Mouse (Mus musculus) fat pad, adult 2 months (tissue): ENCODE results near the gene Nosip.

Experiments
- DNase-seq: peaks from one replicate; pipeline ENCODE4 v3.0.0-alpha.2; 2011; ENCODE audit warnings: low read depth, low spot score; ENCODE audit errors: extremely low read depth

The Nosip gene

DNA sequence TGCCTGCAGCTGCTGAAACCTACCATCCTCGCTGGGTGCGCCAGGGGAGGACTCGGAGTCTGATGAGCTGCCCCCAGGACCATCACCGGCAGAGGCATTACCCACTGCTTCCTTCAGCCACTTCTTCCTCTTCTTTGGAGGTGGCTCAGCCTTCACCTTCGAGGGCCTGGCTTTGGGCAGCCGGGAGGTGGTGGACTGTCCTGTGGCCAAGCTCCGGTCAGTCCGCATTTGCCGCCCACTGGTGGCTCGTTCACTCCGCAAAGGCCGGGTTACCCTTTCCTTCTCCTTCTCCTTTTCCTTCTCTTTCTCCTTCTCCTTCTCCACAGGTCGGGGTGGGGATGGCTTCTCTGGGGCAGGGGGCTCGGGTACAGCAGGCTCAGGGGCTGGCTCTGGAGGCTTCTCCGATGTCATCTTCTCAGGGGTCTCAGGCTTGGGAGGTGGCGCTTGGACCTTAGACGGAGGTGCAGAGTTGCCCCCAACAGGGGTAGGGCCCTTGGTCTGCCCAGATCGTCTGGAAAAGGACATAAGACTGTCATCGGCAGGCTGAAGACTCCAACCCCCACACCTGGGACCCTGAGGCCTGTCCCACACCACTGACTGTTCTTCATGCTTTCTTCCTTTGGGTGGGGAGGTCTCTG lies 28.4 kb upstream of the Nosip start:
- DNase-seq, result no peak

GRCm38 (mm10) chr7:45035631-45036030 lies 26.6 kb upstream of the Nosip start:
- DNase-seq, result no peak

DNA sequence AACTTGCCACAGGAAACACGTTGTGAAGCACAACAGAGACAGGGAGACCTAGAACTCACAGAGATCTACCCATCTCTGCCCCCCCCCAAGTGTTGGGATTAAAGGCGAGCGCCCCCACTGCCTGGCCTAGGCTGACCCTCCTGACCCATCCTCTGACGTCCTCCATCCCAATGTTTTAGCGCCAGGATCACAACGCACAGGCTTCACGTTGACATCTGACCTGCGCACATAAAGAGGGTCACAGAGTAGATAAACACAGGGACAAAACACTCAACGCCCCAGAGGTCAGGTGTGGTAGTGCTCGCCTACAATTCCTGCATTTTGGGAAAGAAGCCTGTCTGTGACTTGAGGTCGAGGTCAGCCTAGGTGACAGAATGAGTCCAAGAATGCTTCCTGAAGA lies 25.5 kb upstream of the Nosip start:
- DNase-seq, result no peak

DNA sequence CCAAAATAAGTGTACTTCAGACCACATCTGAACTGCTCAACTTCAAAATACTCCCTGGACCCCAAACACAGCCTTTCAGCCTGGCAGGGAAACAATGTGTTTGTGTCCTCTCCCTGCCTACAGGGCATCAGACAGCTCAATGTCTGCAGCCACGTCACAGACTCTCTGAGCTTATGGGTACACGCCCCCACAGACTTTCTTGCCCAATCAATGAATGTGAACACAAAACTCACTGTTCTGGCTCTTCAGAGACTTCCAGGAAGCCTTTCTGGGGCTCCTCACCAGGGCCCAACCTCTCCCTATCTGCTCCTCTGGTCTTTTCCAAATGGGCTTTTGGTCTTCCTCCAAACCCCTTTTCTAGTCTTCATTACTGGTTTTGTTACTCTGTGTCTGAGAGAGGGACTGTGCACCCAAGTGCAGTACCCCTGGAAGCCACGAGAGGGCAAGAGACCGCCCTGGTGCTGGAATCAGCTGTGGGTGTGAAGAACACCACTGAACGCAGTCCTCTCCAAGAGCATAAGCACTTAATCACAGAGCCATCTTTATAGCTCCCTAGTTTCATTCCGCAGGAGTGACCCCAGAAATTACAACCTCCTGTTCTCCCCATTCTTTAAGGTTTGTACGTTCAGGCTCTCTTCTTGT lies 24.4 kb upstream of the Nosip start:
- DNase-seq, result no peak

- DNase-seq, result no peak
Observed at GRCm38 (mm10) chr7:45038411-45038810, 23.8 kb upstream of the Nosip start.

DNA sequence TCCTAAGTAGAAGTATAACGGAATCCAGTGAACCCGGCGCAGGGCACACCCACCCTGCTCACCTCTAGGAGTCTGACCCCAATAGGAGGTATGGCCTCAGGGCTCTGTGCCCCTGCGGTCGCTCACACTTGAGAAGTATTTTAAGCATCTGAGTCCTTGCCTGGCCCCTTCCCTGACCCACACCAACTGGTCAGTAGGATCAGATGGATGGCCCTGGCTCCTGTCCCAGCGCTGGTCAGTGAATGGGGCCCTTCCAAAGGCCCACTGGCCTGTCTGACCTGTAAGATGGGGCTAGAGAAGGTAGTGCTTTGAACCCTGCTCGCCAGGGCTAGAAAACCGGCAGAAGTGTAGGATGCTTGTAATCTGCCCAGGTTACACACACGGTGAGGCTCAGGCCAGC lies 21.4 kb upstream of the Nosip start:
- no peak for DNase-seq

DNA sequence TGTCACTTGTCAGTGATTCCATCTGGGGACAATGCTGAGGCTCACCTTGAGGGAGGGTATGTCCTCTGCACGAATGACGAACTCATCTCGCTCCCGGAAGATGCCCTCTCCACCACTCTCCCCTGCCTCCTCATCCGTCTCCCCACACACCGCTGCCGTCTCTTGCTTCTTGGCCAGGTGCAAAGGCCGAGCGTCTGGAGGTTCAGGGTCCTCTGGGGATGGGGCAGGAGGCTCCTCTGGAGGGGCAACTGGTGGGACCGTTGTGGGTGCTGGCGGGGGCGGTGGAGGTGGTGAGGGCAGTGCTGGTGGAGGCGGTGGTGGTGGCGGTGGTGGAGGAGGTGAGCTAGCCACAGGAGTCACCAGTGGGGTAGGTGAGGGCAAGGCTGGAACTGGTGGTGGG lies 18.9 kb upstream of the Nosip start:
- DNase-seq, result no peak

DNA sequence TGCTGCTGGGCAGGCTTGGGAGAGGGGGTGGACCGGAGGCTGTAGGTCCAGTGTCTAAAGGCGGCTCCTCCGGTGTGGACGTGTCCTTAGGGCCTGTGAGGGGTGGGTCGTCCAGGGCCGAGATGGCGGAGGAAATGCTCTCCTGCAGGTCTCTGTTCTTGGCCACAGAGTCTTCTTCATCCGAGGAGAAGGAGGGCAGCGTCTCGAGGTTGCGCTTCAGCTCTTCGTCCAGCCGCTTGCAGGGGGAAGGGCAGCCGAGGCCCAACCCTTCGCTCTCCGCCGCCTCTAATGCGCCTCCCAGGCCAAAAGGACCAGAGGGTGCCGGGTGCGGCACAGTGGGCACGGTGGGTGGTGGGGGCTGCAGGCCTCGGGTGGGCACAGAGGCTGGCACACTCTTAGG lies 16.5 kb upstream of the Nosip start:
- no peak for DNase-seq

DNA sequence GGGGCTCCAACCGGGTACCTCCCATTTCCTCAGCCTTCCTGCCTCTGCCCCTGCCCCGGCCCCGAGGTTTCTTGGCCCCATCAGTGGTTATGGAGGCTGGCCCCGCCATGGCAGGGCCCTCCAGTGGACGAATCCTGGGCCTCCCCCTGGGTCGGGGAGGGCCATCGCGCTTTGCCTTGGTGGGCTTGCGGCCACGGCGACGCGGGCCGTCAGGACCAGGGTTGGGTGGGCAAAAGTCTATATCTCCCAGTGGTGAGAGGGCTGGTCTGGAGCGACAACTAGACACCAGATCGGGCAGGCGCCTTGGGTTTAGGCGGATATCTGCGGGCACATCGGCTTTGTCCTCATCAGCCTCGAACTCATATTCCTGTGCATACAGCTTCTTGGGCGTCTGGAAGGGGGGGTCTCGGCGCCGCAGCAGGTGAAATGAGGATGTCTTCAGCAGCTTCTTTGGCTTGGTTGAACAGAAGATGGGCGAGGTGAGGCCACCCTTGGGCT lies 15.3 kb upstream of the Nosip start:
- DNase-seq, result no peak

DNA sequence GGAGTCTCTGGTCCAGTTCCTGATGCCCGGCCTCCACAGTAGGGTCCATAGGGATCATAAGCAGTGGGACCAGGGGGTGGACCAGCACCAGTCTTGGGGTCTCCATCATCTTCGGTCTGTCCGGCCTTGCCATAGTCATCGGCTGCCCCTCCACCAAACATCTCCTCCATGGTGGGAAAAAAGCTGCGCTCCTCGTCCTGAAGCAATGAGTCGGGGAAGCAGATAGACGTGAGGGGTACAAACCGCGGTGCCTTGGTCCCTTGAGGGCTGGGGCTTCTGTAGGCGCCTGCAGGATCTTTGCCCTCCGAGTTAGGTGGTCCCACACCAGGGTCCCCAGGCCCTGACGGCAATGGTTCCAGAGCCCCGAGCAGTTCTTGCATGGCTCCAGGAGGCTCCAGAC lies 14.7 kb upstream of the Nosip start:
- DNase-seq, result no peak

GRCm38 (mm10) chr7:45048001-45048890 lies 14.0 kb upstream of the Nosip start:
- no peak for DNase-seq

DNA sequence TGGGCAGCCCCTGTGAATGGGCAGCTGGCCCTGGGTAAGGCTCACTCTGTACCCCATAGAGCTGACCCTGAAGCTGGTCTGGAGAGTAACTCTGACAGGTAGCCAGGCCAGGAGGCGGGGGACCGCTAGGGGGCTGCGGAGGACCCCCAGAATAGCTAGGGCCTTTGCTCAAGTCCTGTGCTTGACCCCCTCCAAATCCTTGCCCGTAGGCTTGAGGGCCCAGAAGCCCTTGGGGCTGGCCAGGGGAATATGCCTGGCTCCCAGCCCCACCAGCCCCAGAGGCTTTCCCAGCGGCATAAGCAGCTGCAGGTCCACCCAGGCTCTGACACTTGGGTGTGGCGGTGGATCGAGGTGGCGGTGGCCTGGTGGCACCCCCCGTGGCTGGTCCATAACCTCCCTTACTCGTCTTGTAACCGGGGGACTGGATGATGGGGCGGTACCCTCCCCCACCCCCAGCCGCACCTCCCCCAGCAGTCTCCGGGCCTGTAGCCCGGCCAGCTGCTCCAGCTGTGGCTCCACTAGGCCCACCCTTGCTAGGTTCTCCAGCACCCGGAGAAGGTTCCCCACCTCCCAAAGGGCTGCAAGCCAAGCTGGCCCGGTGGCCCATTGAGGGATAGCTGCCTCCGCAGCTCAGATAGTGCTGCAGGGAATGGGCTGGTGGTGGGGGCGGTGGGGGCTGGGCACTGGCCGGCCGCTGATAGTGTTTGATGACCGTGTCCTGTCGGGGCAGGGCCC lies 13.1 kb upstream of the Nosip start:
- no peak for DNase-seq

DNA sequence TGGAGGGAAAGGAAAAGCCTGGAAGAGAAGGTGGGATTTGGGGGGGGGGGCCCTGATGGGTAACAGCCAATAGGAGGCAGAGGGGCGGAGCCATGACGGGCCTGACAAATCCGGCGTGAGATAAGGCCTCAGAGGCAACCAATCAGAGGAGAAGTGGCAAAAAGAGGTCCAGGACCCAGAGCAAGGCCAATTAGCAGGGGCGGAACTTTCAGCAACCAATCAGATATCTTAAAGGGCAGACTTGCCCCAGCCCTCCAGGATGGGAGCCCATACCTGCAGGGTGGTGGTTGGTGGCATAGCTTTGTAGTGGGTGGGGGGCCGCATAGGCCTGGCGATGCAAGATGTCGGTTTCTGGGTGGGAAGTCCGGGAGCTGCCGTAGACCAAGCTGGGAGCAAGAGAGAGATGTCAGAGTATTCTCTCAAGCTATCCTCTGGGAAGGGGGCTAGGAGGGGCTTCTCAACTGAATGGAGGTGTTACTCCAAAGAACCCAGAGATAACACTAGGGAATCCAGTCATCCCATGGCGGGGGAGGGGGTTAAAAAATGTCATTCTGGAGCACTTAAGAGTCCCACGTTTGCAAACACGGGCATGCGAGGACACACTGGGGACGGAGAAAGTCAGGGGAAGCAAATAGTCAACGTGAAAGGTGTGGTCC lies 11.2 kb upstream of the Nosip start:
- no peak for DNase-seq

DNA sequence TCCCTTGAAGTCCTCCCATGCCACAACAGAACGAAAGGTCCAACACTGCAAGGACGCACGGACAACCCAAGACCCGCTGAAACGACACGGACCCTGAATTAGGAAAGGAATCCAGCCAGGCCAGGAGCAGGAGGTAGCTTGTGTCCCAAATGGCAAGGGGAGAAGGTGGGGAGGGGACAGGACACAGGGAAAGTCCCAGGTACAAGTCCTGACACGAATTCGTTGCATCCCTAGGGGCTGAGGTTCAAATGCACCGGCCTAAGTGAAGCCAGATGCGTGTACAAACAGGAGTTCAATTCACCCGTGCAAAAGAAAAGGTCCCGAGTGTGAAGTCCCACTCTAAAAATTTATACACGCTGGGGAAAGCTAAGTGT lies 10.6 kb upstream of the Nosip start:
- no peak for DNase-seq

DNA sequence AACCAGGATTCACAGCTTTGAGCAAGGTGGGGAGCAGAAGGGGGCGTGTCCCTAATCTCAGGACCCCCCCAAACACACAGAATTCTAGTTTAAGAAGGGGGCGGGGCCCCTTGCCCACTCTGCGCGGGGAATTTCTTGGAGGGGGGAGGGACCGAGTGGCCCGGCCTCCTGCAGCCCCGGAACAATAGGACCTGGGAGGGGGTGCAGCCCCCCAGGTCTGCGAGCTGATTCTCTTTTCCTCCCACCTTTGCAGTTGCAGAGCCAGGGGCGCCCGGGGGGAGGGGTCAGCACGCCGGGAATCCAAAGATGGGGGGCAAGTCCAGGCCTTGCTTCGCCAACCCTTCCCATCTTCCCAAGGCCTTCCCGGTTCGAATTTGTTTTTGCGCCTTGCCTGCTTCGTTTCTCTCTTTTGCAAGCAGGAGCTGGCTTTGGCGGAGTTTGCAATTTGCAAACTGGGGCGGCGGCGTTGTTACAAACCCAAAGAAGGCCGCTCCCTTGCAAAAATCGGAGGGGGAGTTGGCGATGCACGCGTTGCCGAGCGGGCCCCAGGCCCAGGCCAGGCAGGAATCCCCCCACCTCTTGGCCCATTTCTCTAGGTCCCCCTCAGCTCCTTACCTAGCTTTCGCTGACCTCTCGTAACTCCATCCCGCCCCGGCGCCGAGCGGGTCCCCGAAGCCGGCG lies 9.9 kb upstream of the Nosip start:
- DNase-seq, result no peak

DNA sequence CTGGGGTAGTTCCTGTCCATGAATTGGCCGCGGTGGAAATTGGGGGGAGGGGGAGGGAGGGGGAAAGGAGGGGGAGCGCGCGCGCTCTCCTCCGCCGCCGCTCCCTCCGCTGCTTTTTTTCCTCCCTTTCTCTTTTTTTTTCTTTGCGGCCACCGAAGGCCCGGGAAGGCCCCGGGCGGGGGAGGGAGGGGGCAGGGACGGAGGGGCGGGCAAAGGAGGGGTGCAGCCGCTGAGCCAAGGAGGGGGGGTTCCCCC lies 9.4 kb upstream of the Nosip start, which contains the start of gene Prr12:
Prr12 (minus strand) TSS at position 20 of the 255 bp plus-strand sequence.
- no peak for DNase-seq

DNA sequence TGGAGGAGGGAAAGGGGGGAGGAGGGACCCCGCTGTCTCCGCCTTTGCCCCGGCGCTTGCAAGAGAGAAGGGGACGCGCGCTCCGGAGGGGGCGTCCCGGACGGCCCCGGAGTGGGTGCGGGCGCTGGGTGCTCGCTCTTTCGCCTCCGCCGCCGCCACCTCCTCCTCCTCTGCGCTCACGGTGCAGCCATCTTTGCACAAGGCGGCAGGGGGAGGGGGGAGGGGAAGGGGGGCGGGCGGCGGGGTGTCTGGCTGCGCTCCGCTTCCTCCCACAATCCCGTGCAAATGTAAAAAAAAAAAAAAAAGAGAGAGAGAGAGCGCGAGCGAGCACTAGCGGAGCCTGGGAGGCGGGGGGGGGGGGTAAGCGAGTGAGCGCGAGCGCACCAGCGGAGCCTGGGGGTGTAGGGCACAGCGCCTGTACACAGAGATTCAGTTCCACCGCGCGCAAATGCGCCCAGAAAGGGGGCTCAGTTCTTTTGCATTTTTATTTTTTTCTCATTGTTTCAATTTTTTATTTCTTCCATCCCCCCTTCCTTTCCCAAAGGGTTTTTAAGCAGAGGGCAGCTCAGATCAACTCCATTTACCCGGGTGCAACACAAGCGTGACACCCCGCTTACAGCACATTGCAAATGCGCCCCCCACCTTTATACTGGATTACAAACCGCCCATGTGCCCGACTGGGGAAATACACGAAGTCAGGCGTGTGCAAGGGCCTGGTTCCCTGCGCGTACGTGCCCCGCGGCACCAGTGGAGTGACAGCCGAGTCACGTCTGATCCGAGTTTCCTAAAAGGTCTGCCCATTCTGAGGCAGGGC lies 8.9 kb upstream of the Nosip start:
- no peak for DNase-seq

GRCm38 (mm10) chr7:45053931-45054510 lies 8.2 kb upstream of the Nosip start:
- peak; percentile 97 for DNase-seq

DNA sequence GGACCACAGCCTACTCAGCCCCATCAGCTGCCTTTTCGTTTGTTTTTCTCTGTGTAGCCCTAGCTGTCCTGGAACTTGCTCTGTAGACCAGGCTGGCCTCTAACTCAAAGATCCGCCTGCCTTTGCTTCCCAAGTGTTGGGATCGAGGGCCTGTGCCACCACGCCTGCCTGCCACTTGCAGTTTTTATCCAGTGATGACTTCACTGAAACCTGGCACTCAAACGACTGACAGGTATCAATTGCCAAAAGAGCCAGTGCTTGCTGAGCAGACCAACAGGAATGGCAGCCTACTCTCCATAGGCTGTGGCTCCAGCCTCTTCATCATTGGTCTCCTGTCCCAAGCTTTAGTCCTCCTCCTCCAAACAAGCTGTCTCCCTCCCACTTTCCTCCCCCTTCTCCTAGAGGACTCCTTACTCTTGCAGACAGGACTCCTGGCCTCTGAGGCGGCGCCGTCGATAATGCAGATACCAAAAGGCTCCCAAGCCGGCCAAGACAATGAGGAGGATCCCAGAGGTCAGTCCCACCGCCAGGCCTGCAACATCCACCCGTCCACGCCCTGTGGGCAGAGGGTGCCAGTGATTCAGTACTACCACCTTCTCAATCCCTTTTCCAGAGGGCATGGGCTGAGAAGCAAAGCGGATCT lies 5.8 kb upstream of the Nosip start:
- no peak for DNase-seq
